Mouse (Mus musculus) mammary gland, adult 2 months (tissue): ENCODE data around the gene Mybpc2. TPM values are rescaled to one million over a fixed set of nuclear protein-coding genes. Genes with fewer than 3 reads are reported as not detected.

Source experiments
- polyA plus RNA-seq: library from polyadenylated mRNA; depleted of rRNA; stranded (reverse); fragments of >200 nt; gene quantifications from 2 replicates; pipeline ENCODE4 v1.2.3, GENCODE M21; 2012; ENCODE audit warnings: low replicate concordance; rRNA removed

Mybpc2 gene
- polyA plus RNA-seq: 0.42 and 270 TPM in 2 replicates

DNA sequence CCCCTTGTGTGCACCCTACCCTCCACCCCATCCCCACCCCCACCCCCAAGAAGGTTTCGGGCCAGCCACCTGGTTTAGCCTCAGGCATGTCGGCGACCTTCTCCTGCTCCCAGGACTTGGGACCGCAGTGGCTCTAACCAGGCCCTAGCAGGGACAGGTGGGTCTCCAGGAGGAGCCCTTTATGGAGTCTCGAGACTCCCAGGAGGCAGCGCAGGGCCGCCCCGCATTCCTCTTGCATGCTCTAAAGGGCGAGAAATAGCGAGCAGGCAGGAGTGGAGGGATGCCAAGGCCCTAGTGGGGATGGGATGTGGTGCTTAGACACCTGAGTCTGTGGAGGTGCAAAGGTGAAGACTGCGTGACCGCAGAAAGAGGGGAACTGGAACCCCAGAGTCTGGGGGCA, at the start of gene Mybpc2:
TSS of gene Mybpc2 (minus strand) at position 155 of the 400 bp plus-strand sequence.

DNA sequence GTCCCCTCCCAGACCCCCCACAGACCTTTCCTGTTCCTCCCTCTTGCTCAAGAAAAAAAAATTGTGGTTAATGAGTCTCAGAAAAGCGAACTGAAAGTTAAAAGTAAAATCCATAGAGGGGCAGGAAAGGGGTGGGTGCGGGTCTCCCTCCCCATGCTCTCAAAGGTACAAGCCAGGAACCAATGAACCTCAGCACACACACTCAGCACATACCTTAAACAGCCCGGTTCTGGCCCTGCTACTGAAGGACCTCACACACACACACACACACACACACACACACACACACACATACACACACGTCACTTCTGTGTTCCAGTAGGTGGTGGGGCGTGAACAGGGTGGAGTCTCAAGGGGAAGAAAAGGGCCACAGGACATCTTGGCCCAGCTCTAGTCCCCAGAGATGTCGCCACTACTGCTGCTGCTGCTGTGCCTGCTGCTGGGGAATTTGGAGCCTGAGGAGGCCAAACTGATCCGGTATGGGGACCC, 47.8 kb upstream of the Mybpc2 start, which contains the start of gene Napsa:
TSS of gene Napsa (plus strand) at position 168 of the 489 bp plus-strand sequence.

DNA sequence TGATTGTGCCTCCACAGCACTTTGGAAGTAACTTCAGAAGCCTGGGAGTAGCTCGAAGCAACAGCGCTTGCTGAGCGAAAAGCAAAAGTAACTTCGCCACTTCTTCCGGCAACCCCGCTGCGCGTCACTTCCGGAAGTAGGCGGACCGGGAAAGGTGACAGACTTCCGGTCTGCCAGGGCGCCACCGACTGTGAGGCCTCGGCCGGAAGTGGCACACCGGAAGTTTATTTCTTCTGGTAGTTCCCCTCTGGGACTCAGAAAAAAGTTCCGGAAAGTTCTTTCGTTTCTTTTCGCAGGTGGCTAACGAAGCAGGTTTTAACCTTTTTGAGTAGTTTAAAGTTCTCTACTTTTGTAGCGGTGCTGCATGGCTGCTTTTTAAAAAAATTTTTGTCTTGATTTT, 29.4 kb upstream of the Mybpc2 start, which contains the start of gene Nr1h2:
TSS of gene Nr1h2 (minus strand) at position 126 of the 400 bp plus-strand sequence.

DNA sequence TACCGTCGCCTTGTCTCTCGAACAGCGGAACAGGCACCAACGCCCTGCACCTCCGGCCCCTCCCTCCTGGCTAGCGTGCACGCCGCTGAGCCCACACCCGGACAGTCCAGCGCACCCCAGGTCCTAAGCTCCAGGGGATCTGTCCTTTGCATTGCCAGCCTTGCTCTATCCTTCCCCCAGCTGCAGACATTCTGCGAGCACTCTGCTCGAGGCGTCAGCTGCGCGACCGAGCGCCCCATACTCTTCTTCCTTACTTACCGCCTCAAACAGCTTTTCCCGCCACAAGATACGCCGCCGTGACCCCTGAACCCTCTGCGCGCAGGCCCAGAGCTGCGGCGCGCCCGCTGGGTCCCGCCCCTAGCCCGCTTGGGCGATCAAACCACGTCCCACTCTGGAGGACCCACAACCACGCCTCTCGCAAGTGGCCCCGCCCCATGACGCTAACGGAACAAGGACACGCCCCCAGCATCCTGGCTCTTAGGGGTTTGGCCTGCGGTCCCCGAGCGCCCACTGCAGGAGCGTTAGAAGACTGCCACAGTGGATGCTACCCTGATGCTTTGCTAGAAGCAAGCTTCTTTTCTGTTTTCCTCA, 24.1 kb upstream of the Mybpc2 start, which contains the start of gene Pold1:
TSS of gene Pold1 (minus strand) at position 353 of the 591 bp plus-strand sequence.

DNA sequence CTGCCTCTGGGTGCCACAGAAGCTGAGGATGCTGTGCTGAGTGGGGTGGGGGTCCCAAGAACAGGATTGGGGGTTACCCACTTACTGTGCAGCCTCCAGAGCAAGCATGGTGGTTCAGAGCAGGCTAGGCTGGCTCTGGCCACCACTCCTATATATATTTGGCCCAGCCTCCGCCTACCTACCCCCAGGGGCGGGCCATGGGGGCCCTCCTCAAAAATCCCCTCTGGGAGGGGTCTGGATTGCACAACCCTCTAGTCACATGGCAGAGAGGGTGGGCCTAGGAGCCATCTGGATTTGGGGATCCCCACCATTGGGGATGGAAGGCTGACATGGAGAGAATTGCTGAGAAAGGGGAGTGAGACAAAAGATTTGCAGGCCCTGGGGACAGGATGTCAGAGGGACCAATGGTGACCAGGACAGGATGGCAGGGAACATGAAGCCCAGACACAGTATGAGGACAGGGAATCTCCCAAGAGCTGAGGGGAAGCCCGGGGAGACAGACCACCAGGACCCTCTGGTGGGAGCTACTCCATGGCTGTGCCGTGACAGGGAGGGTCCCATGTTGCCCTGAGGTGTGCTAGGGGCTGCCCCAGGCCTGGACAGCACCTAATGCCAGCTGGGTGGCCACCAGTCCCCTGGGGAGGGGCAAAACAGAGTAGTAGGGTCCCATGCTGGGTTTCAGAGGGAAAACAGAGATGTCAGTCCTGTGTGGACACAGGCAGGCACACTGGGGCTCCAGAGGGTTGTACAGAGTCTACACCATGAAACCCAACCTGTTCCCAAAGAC, 7.7 kb upstream of the Mybpc2 start, which contains the start of gene Spib:
TSS of gene Spib (minus strand) at position 126 of the 787 bp plus-strand sequence.

DNA sequence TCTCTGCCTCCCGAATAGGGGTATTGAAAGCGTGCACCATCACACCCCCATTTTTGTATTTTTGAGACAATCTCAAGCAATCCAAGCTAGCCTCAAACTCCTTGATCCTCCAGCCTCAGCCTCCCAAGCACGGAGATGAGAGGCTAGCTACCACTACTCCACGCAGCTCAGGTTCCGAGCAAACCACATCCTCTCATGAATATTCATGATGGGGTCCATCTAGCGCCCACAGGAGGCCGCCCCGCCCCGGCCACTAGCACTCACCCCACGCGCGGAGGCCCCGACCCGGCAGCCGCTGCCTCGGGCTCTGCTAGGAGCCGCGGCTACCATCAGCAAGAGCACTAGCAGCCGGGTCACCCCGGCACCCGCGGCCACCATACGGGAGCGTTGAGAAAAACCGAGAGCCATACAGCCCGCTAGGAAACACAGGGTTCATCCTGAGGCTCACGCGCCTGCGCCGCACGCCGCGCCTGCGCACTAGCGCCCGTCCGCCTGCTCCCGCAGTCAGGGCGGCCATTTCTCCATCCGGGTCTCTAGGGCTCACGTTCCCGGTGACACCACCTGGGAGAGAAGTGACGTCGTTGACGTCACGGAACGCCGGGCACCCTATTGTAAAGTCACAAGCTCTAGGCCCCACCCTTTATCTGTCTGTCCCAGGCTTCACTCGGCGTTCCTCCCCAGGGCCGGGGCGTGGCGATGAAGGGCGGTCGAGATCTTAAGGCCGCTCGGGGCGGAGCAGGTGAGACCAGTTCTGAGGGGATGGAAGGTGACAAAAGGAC, 28.3 kb downstream of the Mybpc2 start, which contains the start of the genes Emc10 and Fam71e1:
TSS of gene Emc10 (minus strand) at position 538 of the 779 bp plus-strand sequence.
TSS of gene Fam71e1 (plus strand) at position 590 of the 779 bp plus-strand sequence.

DNA sequence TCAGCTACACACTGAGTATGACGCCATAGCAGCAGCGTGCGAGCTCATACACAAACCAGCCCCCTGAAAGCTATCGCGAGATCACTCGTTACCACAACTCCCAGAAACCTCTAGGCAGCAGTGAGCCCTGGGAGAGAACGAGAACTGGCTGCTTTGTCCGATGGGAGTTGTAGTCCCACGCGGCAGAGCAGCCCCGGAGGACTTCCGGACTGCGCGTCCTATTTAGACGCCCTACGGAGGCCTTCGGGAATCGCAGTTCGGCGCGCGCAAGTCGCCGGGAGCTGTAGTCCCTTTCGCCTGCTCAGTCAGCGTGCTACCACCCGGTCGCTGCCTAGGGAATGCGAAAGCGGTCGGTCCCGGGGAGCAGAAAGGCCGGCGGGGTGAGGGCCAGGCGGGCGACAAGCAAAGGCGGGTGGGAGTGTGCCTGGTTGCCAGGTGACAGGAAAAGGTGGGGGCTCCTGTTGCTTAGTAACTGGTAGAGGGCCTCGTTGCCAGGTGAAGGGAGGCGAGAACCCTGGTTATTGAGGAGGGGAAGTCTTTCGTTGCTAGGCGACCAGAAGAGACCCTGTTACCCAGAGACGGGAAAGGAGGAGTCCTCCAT, 56.5 kb downstream of the Mybpc2 start, which contains the start of gene Josd2:
TSS of gene Josd2 (plus strand) at position 170 of the 601 bp plus-strand sequence.

DNA sequence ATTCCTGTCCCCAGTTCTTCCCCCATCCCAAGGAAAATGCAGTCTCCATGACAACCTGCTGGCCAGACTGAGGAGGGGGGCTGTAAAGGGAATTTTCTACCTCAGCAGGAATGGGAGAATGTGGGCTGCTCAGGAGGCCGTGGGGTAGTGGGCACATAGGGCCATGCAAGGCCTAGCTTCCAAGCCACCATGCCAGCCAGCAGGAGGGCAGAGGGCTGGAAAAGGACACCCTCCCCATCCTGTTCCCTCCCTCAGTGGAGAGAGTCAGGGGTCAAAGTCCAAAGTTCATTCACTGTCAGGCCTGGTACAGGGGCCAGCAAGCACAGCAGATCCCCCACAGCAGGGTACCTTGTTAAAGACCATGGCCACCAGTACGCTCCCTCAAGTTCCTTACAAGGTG, 59.3 kb downstream of the Mybpc2 start, which contains the start of gene Aspdh:
TSS of gene Aspdh (plus strand) at position 281 of the 400 bp plus-strand sequence.

Other genes with a start within 250 kb of the Mybpc2 start
- 4.7 and 10.7 TPM in 2 replicates for gene Clec11a, start 217.8 kb downstream of the Mybpc2 start, polyA plus RNA-seq
- gene Shank1, start 214.4 kb downstream of the Mybpc2 start, polyA plus RNA-seq: 0.89 and 3.2 TPM in 2 replicates
- 5.9 and 7.8 TPM in 2 replicates for gene Syt3, start 140.6 kb downstream of the Mybpc2 start, polyA plus RNA-seq
- gene 1700008O03Rik, start 138.8 kb downstream of the Mybpc2 start, polyA plus RNA-seq: 0.94 and 1.2 TPM in 2 replicates
- gene Lrrc4b, start 95.6 kb downstream of the Mybpc2 start, polyA plus RNA-seq: 0.72 and 1.2 TPM in 2 replicates
- gene Aspdh, start 59.3 kb downstream of the Mybpc2 start, polyA plus RNA-seq: 0.29 and 3.4 TPM in 2 replicates
- 157 and 197 TPM in 2 replicates for gene Josd2, start 56.7 kb downstream of the Mybpc2 start, polyA plus RNA-seq
- gene Emc10, start 28.1 kb downstream of the Mybpc2 start, polyA plus RNA-seq: 309 and 442 TPM in 2 replicates
- 7.2 and 13.2 TPM in 2 replicates for gene Fam71e1, start 28.1 kb downstream of the Mybpc2 start, polyA plus RNA-seq
- gene Spib, start 7.4 kb upstream of the Mybpc2 start, polyA plus RNA-seq: 56.8 and 111 TPM in 2 replicates
- gene Pold1, start 24.2 kb upstream of the Mybpc2 start, polyA plus RNA-seq: 37.9 and 80.4 TPM in 2 replicates
- 144 and 274 TPM in 2 replicates for gene Nr1h2, start 29.3 kb upstream of the Mybpc2 start, polyA plus RNA-seq
- 46.1 and 70.1 TPM in 2 replicates for gene Napsa, start 47.7 kb upstream of the Mybpc2 start, polyA plus RNA-seq
- 1.5 and 1.9 TPM in 2 replicates for gene Kcnc3, start 66.0 kb upstream of the Mybpc2 start, polyA plus RNA-seq
- gene Myh14, start 146.2 kb upstream of the Mybpc2 start, polyA plus RNA-seq: 8.5 and 15.5 TPM in 2 replicates
- not detected in 2 replicates for gene Izumo2, start 184.1 kb upstream of the Mybpc2 start, polyA plus RNA-seq
- gene Vrk3, start 223.8 kb upstream of the Mybpc2 start, polyA plus RNA-seq: 43.8 and 48.7 TPM in 2 replicates
- gene Zfp473, start 226.4 kb upstream of the Mybpc2 start, polyA plus RNA-seq: 0.11 and 0.13 TPM in 2 replicates